Mouse (Mus musculus) liver, embryonic 14.5 days (tissue): ENCODE data around the gene 0610010K14Rik. TPM values are rescaled to one million over a fixed set of nuclear protein-coding genes. Genes with fewer than 3 reads are reported as not detected.

Experiments used
- ATAC-seq: fragments of 200-750 bp; cut with Nextera tagmentation; 2 replicates; pipeline ENCODE4 v1.8.0; 2017; ENCODE audit warnings: moderate number of reproducible peaks, mild to moderate bottlenecking, moderate library complexity; ENCODE audit not compliant: insufficient read depth
- DNase-seq, 3 experiments: peaks; one replicate each; pipeline ENCODE4 v3.0.0-alpha.2; 2012 to 2013; ENCODE audit warnings: low read depth in 3 of 3, low spot score in 3 of 3
- H3K27ac ChIP-seq: fragments of 300-500 bp; sonication (generic); 2 replicates; pipeline ENCODE4 v1.5.1; 2014; ENCODE audit warnings: moderate library complexity, mild to moderate bottlenecking, control low read depth, inconsistent platforms
- H3K27me3 ChIP-seq: fragments of 300-500 bp; sonication (generic); 2 replicates; pipeline ENCODE4 v1.6.1; 2014; ENCODE audit warnings: mild to moderate bottlenecking, low read length, moderate library complexity; ENCODE audit not compliant: control insufficient read depth, insufficient read depth
- H3K36me3 ChIP-seq: fragments of 300-500 bp; sonication (generic); replicated peaks from 2 replicates; pipeline ENCODE4 v1.6.1; 2014; ENCODE audit warnings: low read depth; ENCODE audit not compliant: control insufficient read depth, insufficient read depth
- H3K4me1 ChIP-seq, 2 experiments: fragments of 200-500 bp in 1 of 2; fragments of 300-500 bp in 1 of 2; sonication (generic) in 1 of 2; replicated peaks; 2 replicates each; pipeline ENCODE4 v1.6.1; 2012 to 2014; ENCODE audit warnings: antibody characterized with exemption in 1 of 2, inconsistent platforms in 1 of 2, low read length in 1 of 2; ENCODE audit not compliant: control insufficient read depth in 2 of 2, insufficient read depth in 2 of 2
- H3K4me2 ChIP-seq: fragments of 300-500 bp; sonication (generic); 2 replicates; pipeline ENCODE4 v1.6.1; 2014; ENCODE audit warnings: low read depth, mild to moderate bottlenecking, control low read depth, moderate library complexity
- H3K4me3 ChIP-seq, 2 experiments: fragments of 200-500 bp in 1 of 2; fragments of 300-500 bp in 1 of 2; sonication (generic) in 1 of 2; 2 replicates each; pipeline ENCODE4 v1.5.1; 2012 to 2014; ENCODE audit warnings: low read depth in 2 of 2, low read length in 2 of 2, mild to moderate bottlenecking in 2 of 2, control low read depth in 1 of 2, inconsistent platforms in 1 of 2, moderate library complexity in 1 of 2; ENCODE audit not compliant: insufficient read depth in 1 of 2
- H3K9ac ChIP-seq: fragments of 300-500 bp; sonication (generic); replicated peaks from 2 replicates; pipeline ENCODE4 v1.6.1; 2014; ENCODE audit warnings: mild to moderate bottlenecking, control low read depth, moderate library complexity
- H3K9me3 ChIP-seq: fragments of 300-500 bp; sonication (generic); 2 replicates; pipeline ENCODE4 v1.6.1; 2016; ENCODE audit warnings: low read length, mixed read lengths; ENCODE audit not compliant: control insufficient read depth
- CTCF ChIP-seq: IDR thresholded peaks from 2 replicates; pipeline ENCODE4 v1.5.1; 2016; ENCODE audit warnings: antibody characterized with exemption, low read depth, control low read depth
- EP300 ChIP-seq: IDR thresholded peaks from 2 replicates; pipeline ENCODE4 v1.6.1; 2016; ENCODE audit warnings: antibody characterized with exemption, low read depth
- whole genome bisulfite sequencing: fragments of 180-500 bp; shearing (Covaris S2); extraction: QIAGEN DNeasy Blood & Tissue Kit; methylation state at CpG from one replicate; pipeline ENCODE4 v1.1.7; 2014; ENCODE audit not compliant: insufficient replicate concordance; 5-methylcytosine and 5-hydroxymethylcytosine counted together
- microRNA counts: library from miRNA; unstranded; fragments of <30 nt; microRNA quantifications from one replicate; lab custom pipeline; 2016
- microRNA-seq: library from miRNA; unstranded; fragments of <30 nt; microRNA quantifications from one replicate; pipeline ENCODE4, GENCODE M21; 2016
- polyA plus RNA-seq, 2 experiments: library from polyadenylated mRNA; depleted of rRNA in 1 of 2; stranded (reverse) in 1 of 2; unstranded in 1 of 2; fragments of >200 nt; fragmentation: Nextera tagmentation in 1 of 2; extraction: Ambion mirVana in 1 of 2; gene quantifications; 2 replicates each; pipeline versions ENCODE4 v1.2.1 to v1.2.3; 2012 to 2014

0610010K14Rik gene
- polyA plus RNA-seq, 2 experiments, result 56.1 to 78.4 TPM

DNA sequence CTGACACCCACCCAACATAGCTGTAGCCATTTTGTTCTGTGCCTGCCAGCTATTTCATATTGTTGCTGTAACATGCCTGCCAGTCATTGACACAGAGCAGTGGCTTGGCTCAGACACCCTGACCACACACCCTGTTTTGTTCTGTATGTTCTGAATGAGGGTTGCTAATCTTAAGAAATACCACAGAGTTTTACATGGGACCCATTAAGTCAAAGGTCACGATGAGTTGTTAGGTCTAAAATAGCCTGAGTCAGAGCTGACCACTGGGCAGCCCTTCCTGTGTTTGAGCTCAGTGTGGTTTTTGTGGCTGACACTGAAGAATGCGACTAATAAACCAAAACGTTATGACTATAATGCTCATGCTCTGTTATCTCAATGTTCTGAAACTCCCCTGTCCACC is 39.4 kb downstream of the 0610010K14Rik start:
- Histone ChIP-seq H3K36me3 (no peaks in the 10 kb centered on the region), H3K4me1 (no peaks in the 10 kb centered on the region), H3K4me2 (no peak overlapping the region), H3K27me3 (no peaks in the 10 kb centered on the region), H3K4me3 (no peak overlapping the region), H3K9ac (no peak overlapping the region), H3K9me3 (no peaks in the 10 kb centered on the region), H3K27ac (no peak overlapping the region)
- no peak for TF ChIP-seq CTCF
- no peak for TF ChIP-seq EP300
- DNase-seq (no peak), ATAC-seq (no peak)
- 28% methylated on average over 3 of the region's 3 CpGs for WGBS

DNA sequence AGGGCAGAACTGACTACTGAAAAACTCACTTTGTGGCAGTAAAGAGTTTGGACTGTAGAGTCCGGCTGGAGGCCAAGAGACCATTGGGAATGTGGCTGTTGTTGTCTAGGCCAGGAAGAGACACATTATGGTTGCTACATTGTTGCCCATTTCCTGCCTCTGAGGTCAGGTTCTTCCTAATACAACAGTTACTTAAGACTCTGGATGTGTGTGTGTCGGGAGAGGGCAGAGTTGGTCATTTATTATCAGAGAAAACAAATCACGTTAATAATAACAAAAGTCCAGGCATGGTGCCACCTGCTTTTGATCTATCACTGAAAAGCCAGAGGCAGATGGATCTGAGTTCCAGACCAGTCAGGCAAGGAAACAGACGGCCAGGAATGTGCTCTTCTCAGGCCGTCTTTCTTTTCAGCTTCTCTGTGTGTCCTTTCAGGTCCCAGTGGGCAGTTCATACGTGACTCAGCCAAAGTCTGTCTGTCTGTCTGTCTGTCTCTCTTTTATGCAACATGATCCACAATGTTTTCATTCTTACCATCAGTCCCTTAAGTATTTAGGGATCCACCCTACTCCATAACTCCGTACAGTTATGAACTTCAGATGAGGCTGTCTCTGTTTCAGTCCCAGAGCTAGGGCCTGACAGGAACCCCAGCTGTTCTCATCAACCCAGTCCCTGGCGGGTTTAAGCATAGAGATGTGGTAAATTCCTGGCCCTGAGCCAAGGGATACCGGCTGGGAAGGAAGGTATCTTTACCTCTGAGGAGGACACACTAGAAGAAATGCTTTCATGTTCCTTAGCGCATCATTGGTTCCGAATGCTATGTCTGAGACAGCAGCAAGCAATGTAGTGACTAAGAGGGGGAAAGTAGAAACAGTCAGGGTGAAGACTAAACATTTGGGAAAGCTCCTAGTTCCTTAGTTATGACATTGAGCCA is 44.1 kb downstream of the 0610010K14Rik start:
- H3K4me2 ChIP-seq, result no peak overlapping the region
- DNase-seq (no peak), ATAC-seq (no peak)
- H3K9ac ChIP-seq, result no peak overlapping the region
- H3K4me1 ChIP-seq, result no peaks in the 10 kb centered on the region
- no peaks in the 10 kb centered on the region for H3K36me3 ChIP-seq
- H3K27me3 ChIP-seq, result no peaks in the 10 kb centered on the region
- WGBS, result 51% methylated on average over 11 of the region's 11 CpGs
- H3K4me3 ChIP-seq, result no peak overlapping the region
- H3K9me3 ChIP-seq, result no peaks in the 10 kb centered on the region
- H3K27ac ChIP-seq, result no peak overlapping the region
- TF ChIP-seq EP300 (no peak), CTCF (no peak)

- H3K4me2 ChIP-seq, result no peak overlapping the region
- TF ChIP-seq CTCF, result no peak
- TF ChIP-seq EP300, result no peak
- WGBS, result 58% methylated on average over 4 of the region's 4 CpGs
- DNase-seq (no peak), ATAC-seq (no peak)
- H3K27me3 ChIP-seq, result no peaks in the 10 kb centered on the region
- no peaks in the 10 kb centered on the region for H3K4me1 ChIP-seq
- H3K9me3 ChIP-seq, result no peaks in the 10 kb centered on the region
- H3K4me3 ChIP-seq, result no peak overlapping the region
- no peaks in the 10 kb centered on the region for H3K36me3 ChIP-seq
- H3K9ac ChIP-seq, result no peak overlapping the region
- H3K27ac ChIP-seq, result no peak overlapping the region
Observed at GRCm38 (mm10) chr11:70192157-70192556, 45.6 kb downstream of the 0610010K14Rik start.

DNA sequence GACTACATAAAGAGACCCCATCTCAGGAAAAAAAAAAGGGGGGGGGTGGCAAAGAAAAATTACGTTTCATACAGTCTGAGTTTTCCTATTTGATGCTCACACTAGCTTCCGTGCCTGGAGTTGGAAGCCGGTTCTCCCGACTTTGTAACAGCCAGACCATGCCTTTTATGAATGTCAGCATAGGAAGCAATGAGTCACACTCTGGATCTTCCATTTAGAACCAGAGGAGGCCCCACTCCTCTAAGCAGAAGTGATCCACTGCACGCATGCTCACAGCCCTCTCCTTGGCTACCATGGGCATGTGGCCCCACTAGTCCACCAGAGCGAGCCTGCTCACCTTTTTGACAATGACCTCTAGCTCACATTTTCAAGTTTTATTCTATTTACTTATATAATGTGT is 46.5 kb downstream of the 0610010K14Rik start:
- no peak overlapping the region for H3K4me3 ChIP-seq
- ATAC-seq (no peak), DNase-seq (no peak)
- WGBS, result 58% methylated on average over 6 of the region's 6 CpGs
- no peaks in the 10 kb centered on the region for H3K27me3 ChIP-seq
- TF ChIP-seq EP300, result no peak
- no peak for TF ChIP-seq CTCF
- no peak overlapping the region for H3K9ac ChIP-seq
- H3K4me2 ChIP-seq, result no peak overlapping the region
- H3K27ac ChIP-seq, result no peak overlapping the region
- H3K9me3 ChIP-seq, result no peaks in the 10 kb centered on the region
- H3K36me3 ChIP-seq, result no peaks in the 10 kb centered on the region
- no peaks in the 10 kb centered on the region for H3K4me1 ChIP-seq

GRCm38 (mm10) chr11:70189319-70190134 is 48.2 kb downstream of the 0610010K14Rik start:
- no peak overlapping the region for H3K27ac ChIP-seq
- no peaks in the 10 kb centered on the region for H3K4me1 ChIP-seq
- H3K27me3 ChIP-seq, result no peaks in the 10 kb centered on the region
- TF ChIP-seq CTCF, result no peak
- TF ChIP-seq EP300, result no peak
- WGBS, result 78% methylated on average over 28 of the region's 28 CpGs
- H3K9me3 ChIP-seq, result no peaks in the 10 kb centered on the region
- H3K9ac ChIP-seq, result no peak overlapping the region
- DNase-seq (no peak), ATAC-seq (no peak)
- no peak overlapping the region for H3K4me2 ChIP-seq
- H3K4me3 ChIP-seq, result no peak overlapping the region
- H3K36me3 ChIP-seq, result no peaks in the 10 kb centered on the region

MicroRNAs encoded within 50 kb of the gene (microRNA counts, 519-probe panel; counts per million panel counts)
- 69.9 counts per million for microRNA mmu-miR-195 (lab: Ali Mortazavi, UCI)
- microRNA mmu-miR-497 (lab: Ali Mortazavi, UCI), result 69.9 counts per million

Small RNA genes lying within 50 kb of the gene (microRNA-seq; reads per million reads assigned to microRNA genes)
- 380 reads per million, percentile 63 among the genes with 10 or more reads in this experiment for gene Mir195a
- gene Mir497, result not detected
- not detected for gene Mir497b

Other genes starting within 250 kb of the 0610010K14Rik start
- gene Gabarap, start 246.8 kb downstream of the 0610010K14Rik start, polyA plus RNA-seq (2012; rRNA removed), result 134 and 140 TPM in 2 replicates
- gene Gabarap, start 246.8 kb downstream of the 0610010K14Rik start, polyA plus RNA-seq (2014; fragmentation: Nextera tagmentation; extraction: Ambion mirVana), result 296 and 300 TPM in 2 replicates
- 10.8 and 14.8 TPM in 2 replicates for gene Phf23, start 242.1 kb downstream of the 0610010K14Rik start, polyA plus RNA-seq (2012; rRNA removed)
- gene Phf23, start 242.1 kb downstream of the 0610010K14Rik start, polyA plus RNA-seq (2014; fragmentation: Nextera tagmentation; extraction: Ambion mirVana), result 11.9 and 12.1 TPM in 2 replicates
- 4.2 and 4.6 TPM in 2 replicates for gene Dvl2, start 237.3 kb downstream of the 0610010K14Rik start, polyA plus RNA-seq (2012; rRNA removed)
- gene Dvl2, start 237.3 kb downstream of the 0610010K14Rik start, polyA plus RNA-seq (2014; fragmentation: Nextera tagmentation; extraction: Ambion mirVana), result 3.4 and 4.2 TPM in 2 replicates
- 27.8 and 40.6 TPM in 2 replicates for gene Acadvl, start 222.5 kb downstream of the 0610010K14Rik start, polyA plus RNA-seq (2012; rRNA removed)
- 84.1 and 98.1 TPM in 2 replicates for gene Acadvl, start 222.5 kb downstream of the 0610010K14Rik start, polyA plus RNA-seq (2014; fragmentation: Nextera tagmentation; extraction: Ambion mirVana)
- 1.5 and 1.9 TPM in 2 replicates for gene Dlg4, start 221.0 kb downstream of the 0610010K14Rik start, polyA plus RNA-seq (2012; rRNA removed)
- 0.33 and 0.54 TPM in 2 replicates for gene Dlg4, start 221.0 kb downstream of the 0610010K14Rik start, polyA plus RNA-seq (2014; fragmentation: Nextera tagmentation; extraction: Ambion mirVana)
- gene Asgr1, start 183.8 kb downstream of the 0610010K14Rik start, polyA plus RNA-seq (2012; rRNA removed), result 1.3 TPM in 2 replicates
- 2.6 and 4.1 TPM in 2 replicates for gene Asgr1, start 183.8 kb downstream of the 0610010K14Rik start, polyA plus RNA-seq (2014; fragmentation: Nextera tagmentation; extraction: Ambion mirVana)
- 10.0 and 11.5 TPM in 2 replicates for gene Asgr2, start 145.3 kb downstream of the 0610010K14Rik start, polyA plus RNA-seq (2012; rRNA removed)
- 9.0 and 10.6 TPM in 2 replicates for gene Asgr2, start 145.3 kb downstream of the 0610010K14Rik start, polyA plus RNA-seq (2014; fragmentation: Nextera tagmentation; extraction: Ambion mirVana)
- gene Mgl2, start 107.6 kb downstream of the 0610010K14Rik start, polyA plus RNA-seq (2012; rRNA removed), result 1.1 and 1.2 TPM in 2 replicates
- gene Mgl2, start 107.6 kb downstream of the 0610010K14Rik start, polyA plus RNA-seq (2014; fragmentation: Nextera tagmentation; extraction: Ambion mirVana), result 1.9 and 2.2 TPM in 2 replicates
- gene Clec10a, start 81.7 kb downstream of the 0610010K14Rik start, polyA plus RNA-seq (2012; rRNA removed), result 0.25 and 0.34 TPM in 2 replicates
- gene Clec10a, start 81.7 kb downstream of the 0610010K14Rik start, polyA plus RNA-seq (2014; fragmentation: Nextera tagmentation; extraction: Ambion mirVana), result 0.16 and 0.76 TPM in 2 replicates
- 0.52 and 0.79 TPM in 2 replicates for gene Slc16a11, start 25.2 kb downstream of the 0610010K14Rik start, polyA plus RNA-seq (2012; rRNA removed)
- 0.47 TPM in 2 replicates for gene Slc16a11, start 25.2 kb downstream of the 0610010K14Rik start, polyA plus RNA-seq (2014; fragmentation: Nextera tagmentation; extraction: Ambion mirVana)
- gene Slc16a13, start 16.9 kb downstream of the 0610010K14Rik start, polyA plus RNA-seq (2012; rRNA removed), result 2.9 and 3.2 TPM in 2 replicates
- gene Slc16a13, start 16.9 kb downstream of the 0610010K14Rik start, polyA plus RNA-seq (2014; fragmentation: Nextera tagmentation; extraction: Ambion mirVana), result 3.8 and 4.4 TPM in 2 replicates
- 1.0 TPM in 2 replicates for gene Bcl6b, start 8.1 kb downstream of the 0610010K14Rik start, polyA plus RNA-seq (2012; rRNA removed)
- gene Bcl6b, start 8.1 kb downstream of the 0610010K14Rik start, polyA plus RNA-seq (2014; fragmentation: Nextera tagmentation; extraction: Ambion mirVana), result 1.0 and 2.5 TPM in 2 replicates
- 4.5 and 4.8 TPM in 2 replicates for gene Gm21988, start 1.9 kb upstream of the 0610010K14Rik start, polyA plus RNA-seq (2012; rRNA removed)
- gene Gm21988, start 1.9 kb upstream of the 0610010K14Rik start, polyA plus RNA-seq (2014; fragmentation: Nextera tagmentation; extraction: Ambion mirVana), result 4.2 and 4.4 TPM in 2 replicates
- 29.9 and 41.0 TPM in 2 replicates for gene Rnasek, start 1.9 kb upstream of the 0610010K14Rik start, polyA plus RNA-seq (2012; rRNA removed)
- gene Rnasek, start 1.9 kb upstream of the 0610010K14Rik start, polyA plus RNA-seq (2014; fragmentation: Nextera tagmentation; extraction: Ambion mirVana), result 124 and 143 TPM in 2 replicates
- gene Alox12, start 17.4 kb upstream of the 0610010K14Rik start, polyA plus RNA-seq (2012; rRNA removed), result 9.9 and 11.2 TPM in 2 replicates
- gene Alox12, start 17.4 kb upstream of the 0610010K14Rik start, polyA plus RNA-seq (2014; fragmentation: Nextera tagmentation; extraction: Ambion mirVana), result 13.6 and 16.9 TPM in 2 replicates
- gene Alox12e, start 84.7 kb upstream of the 0610010K14Rik start, polyA plus RNA-seq (2012; rRNA removed), result 0.05 and 0.06 TPM in 2 replicates
- 0.10 TPM in 1 of 2 replicates, not detected in the other for gene Alox12e, start 84.7 kb upstream of the 0610010K14Rik start, polyA plus RNA-seq (2014; fragmentation: Nextera tagmentation; extraction: Ambion mirVana)
- 0.78 and 1.3 TPM in 2 replicates for gene Alox15, start 114.1 kb upstream of the 0610010K14Rik start, polyA plus RNA-seq (2012; rRNA removed)
- 0.66 and 0.91 TPM in 2 replicates for gene Alox15, start 114.1 kb upstream of the 0610010K14Rik start, polyA plus RNA-seq (2014; fragmentation: Nextera tagmentation; extraction: Ambion mirVana)
- gene Pelp1, start 172.1 kb upstream of the 0610010K14Rik start, polyA plus RNA-seq (2012; rRNA removed), result 9.6 and 9.8 TPM in 2 replicates
- 12.1 and 13.8 TPM in 2 replicates for gene Pelp1, start 172.1 kb upstream of the 0610010K14Rik start, polyA plus RNA-seq (2014; fragmentation: Nextera tagmentation; extraction: Ambion mirVana)
- 17.8 and 19.4 TPM in 2 replicates for gene Arrb2, start 194.7 kb upstream of the 0610010K14Rik start, polyA plus RNA-seq (2012; rRNA removed)
- 9.8 and 11.0 TPM in 2 replicates for gene Arrb2, start 194.7 kb upstream of the 0610010K14Rik start, polyA plus RNA-seq (2014; fragmentation: Nextera tagmentation; extraction: Ambion mirVana)
- 11.9 and 12.8 TPM in 2 replicates for gene Med11, start 214.0 kb upstream of the 0610010K14Rik start, polyA plus RNA-seq (2012; rRNA removed)
- gene Med11, start 214.0 kb upstream of the 0610010K14Rik start, polyA plus RNA-seq (2014; fragmentation: Nextera tagmentation; extraction: Ambion mirVana), result 17.0 and 20.0 TPM in 2 replicates
- 0.28 and 0.31 TPM in 2 replicates for gene Zmynd15, start 221.5 kb upstream of the 0610010K14Rik start, polyA plus RNA-seq (2012; rRNA removed)
- 0.10 and 0.29 TPM in 2 replicates for gene Zmynd15, start 221.5 kb upstream of the 0610010K14Rik start, polyA plus RNA-seq (2014; fragmentation: Nextera tagmentation; extraction: Ambion mirVana)
- 0.94 and 1.1 TPM in 2 replicates for gene Cxcl16, start 222.1 kb upstream of the 0610010K14Rik start, polyA plus RNA-seq (2012; rRNA removed)
- gene Cxcl16, start 222.1 kb upstream of the 0610010K14Rik start, polyA plus RNA-seq (2014; fragmentation: Nextera tagmentation; extraction: Ambion mirVana), result 0.79 and 1.5 TPM in 2 replicates